Mouse (Mus musculus): Measurements from ENCODE around the gene Smc6. TPM values are rescaled to one million over a fixed set of nuclear protein-coding genes. Genes with fewer than 3 reads are reported as not detected.

Smc6 gene
- total RNA-seq (2021), result 10 to 100 TPM; 23.9 to 30.1 TPM

DNA sequence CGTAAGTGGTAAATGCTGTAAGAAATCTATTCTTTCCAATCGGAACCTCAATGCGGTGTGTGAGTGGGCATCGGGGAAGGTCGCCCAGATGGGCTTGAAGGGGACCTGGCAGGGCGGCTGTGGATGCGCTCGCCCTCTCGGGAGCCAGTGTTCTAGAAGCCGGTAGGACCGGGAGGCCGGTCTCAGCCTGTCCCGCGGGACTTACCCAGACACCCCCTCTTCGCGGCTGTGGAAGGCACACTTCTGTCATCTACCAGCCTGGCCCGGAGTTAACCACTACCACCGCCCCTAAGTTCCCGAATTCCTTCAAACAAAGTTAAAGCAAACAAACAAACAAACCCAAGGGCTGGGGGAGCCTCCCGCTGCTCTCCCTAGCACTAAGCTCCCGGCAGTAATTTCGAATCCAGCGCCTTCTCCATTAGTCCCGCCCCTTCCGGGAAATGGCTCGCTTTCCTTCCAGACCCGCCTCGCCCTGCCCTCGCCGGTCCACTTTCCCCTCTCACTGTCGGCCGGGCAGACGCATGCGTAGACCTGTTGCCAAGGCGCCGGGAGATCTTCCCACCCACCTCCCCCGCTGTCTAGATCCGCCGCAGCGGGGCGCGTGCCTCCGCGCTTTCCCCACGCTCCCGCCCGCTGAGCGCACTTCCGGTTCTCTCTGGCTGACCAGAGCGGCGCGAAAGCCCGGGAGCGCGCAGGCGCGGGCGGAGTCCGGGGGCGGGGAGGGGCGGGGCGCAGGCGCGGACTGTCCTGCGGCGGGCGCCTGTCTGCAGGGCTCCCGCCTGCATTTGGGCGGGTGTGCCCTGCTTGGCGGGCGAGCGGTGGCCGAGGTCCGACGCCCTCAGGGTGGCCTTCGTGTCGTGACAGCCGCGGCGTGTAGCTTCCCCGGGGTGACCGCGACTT is at the start of gene Smc6, which contains the start of gene Gen1:
Gene Smc6, plus strand, starts transcription at position 505 of the 900 bp plus-strand sequence.
Gene Gen1, minus strand, starts transcription at position 420 of the 900 bp plus-strand sequence.
- peak; percentile 79 to 89 for DNase-seq (ENCODE audit: extremely low spot score in 1 of 2, low spot score in 1 of 2)

DNA sequence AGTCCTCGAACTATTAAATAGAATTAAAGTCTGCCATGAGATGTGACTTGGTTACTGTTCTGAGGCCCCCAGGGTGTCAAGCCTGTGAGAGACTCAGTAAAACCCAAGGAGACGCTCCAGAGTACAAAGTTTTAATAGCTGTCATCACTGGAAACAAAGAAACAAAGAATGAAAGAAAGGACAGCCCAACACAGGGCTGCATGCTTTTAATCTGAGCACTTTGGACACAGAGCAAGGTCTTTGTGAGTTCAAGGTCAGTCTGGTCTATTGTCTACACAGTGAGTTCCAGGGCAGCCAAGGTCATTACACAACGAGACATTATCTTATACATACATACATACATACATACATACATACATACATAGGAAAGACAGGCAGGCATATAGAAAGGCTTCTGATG is 49.2 kb upstream of the Smc6 start:
- DNase-seq (ENCODE audit: extremely low spot score in 1 of 2, low spot score in 1 of 2), result no peak

GRCm38 (mm10) chr12:11217726-11218250 is 47.9 kb upstream of the Smc6 start:
- DNase-seq (ENCODE audit: extremely low spot score in 1 of 2, low spot score in 1 of 2), result no peak

DNA sequence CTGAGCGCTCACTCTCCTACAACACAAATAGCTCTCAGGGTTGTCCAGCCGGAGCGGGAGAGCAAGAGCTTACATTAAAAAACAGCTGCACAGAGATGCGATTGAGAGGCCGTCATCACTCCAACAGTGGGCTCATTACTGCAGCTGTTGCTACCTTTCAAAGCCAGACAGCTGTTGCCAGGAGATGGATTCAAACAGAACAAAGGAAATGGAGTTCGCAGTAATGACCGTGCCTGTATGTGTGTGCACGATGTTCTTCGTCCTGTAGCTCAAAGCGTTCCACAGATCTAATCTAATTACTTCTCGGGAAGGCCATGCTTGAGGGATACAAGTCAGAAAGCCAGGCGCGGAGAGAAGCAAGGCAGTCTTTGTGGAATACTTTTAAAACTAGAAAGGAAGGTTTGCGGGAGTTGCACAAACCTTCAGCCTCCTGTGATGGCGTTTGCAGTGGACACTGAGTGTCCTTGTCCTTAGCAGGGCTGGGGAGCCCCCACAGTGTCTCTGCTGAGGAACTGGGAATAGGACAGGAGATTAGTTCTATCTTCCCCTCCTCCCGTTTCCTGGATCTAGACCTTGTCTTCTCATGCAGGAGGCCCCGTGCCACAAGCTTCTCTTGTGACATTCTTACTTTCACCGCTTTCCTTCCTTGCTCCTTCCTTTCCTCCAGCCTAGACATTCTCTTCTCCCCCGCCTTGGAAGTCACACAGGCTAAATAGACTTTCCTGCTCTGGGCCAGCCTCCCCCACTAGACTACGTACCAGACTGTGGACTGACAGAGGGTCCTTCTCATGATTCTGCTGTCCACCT is 44.0 kb upstream of the Smc6 start:
- no peak for DNase-seq (ENCODE audit: extremely low spot score in 1 of 2, low spot score in 1 of 2)

DNA sequence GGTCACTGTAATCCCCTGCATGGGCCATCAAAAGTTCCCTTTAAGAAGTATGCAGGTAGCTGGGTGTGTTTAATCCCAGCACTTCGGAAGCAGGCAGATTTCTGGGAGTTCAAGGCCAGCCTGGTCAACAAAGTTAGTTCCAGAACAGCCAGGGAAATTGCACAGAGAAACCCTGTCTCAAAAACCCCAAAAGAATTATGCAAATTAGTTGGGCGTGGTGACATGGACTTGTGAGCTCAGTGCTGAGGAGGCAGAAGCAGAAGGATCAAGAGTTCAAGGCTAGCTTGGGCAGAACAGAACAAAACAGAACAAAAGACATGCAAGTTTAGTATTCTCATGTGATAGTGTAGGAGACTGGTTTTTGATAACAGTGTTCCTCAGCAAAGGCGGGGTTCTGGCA is 43.1 kb upstream of the Smc6 start:
- DNase-seq (ENCODE audit: extremely low spot score in 1 of 2, low spot score in 1 of 2), result no peak

- DNase-seq (ENCODE audit: extremely low spot score in 1 of 2, low spot score in 1 of 2), result no peak
Measured at GRCm38 (mm10) chr12:11223090-11223489, 42.6 kb upstream of the Smc6 start.

DNA sequence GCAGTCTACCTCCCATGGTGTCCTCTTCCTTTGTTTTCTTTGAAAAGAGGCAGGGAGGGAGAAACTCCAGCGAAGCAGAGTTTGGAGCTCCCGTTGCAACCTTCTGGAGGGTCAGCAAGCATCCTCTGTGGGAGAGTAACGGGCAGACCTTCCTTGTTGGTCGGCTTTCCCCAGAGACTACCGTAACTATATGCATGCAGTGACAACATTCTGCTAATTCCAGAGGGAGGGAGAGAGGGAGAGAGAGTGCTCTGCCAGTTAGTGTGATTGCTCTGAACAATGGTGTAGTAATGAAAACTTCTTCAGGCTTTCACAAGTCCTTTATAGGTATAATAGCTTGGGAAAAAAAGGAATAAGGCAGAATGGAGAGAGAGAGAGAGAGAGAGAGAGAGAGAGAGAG is 41.0 kb upstream of the Smc6 start:
- DNase-seq (ENCODE audit: extremely low spot score in 1 of 2, low spot score in 1 of 2), result no peak

GRCm38 (mm10) chr12:11226123-11226522 is 39.6 kb upstream of the Smc6 start:
- DNase-seq (ENCODE audit: extremely low spot score in 1 of 2, low spot score in 1 of 2), result no peak

DNA sequence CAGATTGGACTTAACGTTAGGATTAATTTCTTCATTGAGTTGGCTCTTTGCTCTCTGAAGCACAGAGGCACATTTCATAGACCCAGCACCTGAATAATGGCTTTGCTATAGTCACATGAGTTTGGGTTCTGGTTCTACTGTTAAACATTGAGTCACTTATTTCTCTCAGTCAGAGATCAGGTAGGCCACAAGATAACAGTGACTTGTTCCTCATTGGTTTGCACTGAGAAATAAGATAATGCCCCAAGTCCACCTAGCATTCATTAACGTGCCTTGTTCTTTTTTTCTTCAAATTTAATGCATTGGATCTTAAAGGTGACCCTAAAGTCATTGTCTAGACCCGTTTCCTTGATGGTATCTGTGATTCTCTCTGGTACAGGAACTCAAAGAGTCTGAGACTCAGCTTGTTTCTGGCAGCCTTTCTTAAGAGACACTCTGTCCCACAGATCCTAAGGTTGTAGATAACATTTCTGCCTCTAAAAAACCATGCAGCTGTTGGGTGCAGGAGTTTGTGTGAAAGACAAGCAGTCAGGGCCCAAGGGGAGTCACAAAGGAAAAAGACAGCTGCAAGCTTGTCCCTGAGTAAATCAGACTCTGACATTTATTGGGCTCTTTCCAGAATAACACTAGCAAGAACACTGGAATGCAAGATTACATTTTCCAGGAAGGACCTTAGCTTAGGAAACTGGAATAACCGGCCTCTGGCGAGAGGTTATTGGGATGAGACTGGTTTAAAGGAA is 39.0 kb upstream of the Smc6 start:
- DNase-seq (ENCODE audit: extremely low spot score in 1 of 2, low spot score in 1 of 2), result no peak

DNA sequence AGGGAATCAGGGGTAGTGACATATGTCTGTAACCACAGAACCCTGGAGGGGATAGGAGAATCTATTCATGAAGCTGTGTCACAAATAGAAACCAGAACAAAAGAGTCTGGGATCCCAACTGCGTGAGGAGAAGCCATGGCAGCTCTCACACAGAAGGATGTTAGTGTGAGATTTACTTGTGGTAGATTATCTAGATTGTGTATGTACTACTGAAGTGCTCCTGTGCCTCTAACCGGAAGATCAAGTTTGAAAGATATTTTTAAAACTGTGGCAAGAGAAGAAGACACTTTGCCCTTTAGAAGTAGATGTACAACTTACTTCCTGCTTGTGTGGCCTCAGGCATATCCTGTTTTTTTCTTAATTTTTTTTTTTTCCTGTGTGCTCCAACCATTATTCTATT is 35.4 kb upstream of the Smc6 start:
- DNase-seq (ENCODE audit: extremely low spot score in 1 of 2, low spot score in 1 of 2), result no peak

- DNase-seq (ENCODE audit: extremely low spot score in 1 of 2, low spot score in 1 of 2), result no peak
Measured at GRCm38 (mm10) chr12:11235996-11236395, 29.7 kb upstream of the Smc6 start.

DNA sequence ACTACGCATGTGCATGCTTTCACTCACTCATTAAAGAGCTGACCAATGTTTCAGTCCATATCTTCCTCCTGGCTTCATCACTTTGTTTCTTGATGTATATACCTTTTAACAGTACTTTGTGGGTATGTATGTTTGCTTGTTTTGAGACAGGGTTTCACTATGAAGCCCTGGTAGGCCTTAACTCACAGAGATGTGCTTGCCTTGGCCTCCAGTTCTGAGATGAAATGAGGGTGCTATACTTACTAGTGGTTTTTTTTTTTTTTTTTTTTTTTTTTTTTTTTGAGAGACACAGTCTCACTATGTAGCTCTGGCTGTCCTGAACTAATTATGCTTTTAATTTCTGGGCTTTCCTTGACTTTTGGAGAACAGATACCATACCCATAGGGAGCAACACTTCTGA is 18.2 kb upstream of the Smc6 start:
- no peak for DNase-seq (ENCODE audit: extremely low spot score in 1 of 2, low spot score in 1 of 2)

DNA sequence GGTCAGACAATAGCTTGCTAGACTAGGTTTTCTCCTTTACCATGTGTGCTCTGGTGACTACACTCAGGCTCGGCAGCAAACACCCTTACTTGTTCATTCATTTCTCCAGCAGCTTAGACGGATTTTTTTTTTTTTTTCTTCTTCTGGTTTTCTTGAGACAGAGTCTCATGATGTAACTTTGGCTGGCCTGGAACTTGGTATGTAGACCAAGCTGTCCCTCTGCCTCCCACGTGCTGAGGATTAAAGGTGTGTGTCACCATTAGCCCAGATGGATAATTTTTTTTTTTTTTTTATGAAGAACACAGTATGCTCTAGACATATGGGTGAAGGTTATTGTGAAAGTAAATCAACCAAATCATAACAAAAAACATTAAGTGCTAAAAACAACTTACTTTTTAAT is 15.4 kb upstream of the Smc6 start:
- DNase-seq (ENCODE audit: extremely low spot score in 1 of 2, low spot score in 1 of 2), result no peak

DNA sequence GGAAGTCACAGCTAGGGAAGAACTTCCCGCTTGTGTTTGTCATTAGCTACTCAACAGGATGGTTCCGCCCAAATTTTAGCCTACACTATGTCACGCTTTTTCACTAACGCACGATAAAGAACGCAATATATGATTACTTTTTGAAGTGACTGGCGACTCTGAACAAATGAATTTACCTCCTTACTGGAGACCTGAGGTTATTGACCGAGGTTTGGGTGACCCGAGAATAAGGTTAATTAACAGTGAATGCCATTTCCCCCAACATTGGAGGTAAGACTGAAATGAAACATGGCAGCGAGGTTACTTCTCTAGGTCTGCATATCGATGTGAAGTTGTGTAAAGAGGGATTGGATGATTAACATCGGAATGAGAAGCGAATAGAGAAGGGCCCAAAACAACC is 791 bp upstream of the Smc6 start:
- DNase-seq (ENCODE audit: extremely low spot score in 1 of 2, low spot score in 1 of 2), result no peak

GRCm38 (mm10) chr12:11266282-11266985 is 748 bp downstream of the Smc6 start:
- peak in 1 of 2 experiments; percentile 13 for DNase-seq (ENCODE audit: extremely low spot score in 1 of 2, low spot score in 1 of 2)

- no peak for DNase-seq (ENCODE audit: extremely low spot score in 1 of 2, low spot score in 1 of 2)
Measured at GRCm38 (mm10) chr12:11267030-11267429, 1.3 kb downstream of the Smc6 start.

DNA sequence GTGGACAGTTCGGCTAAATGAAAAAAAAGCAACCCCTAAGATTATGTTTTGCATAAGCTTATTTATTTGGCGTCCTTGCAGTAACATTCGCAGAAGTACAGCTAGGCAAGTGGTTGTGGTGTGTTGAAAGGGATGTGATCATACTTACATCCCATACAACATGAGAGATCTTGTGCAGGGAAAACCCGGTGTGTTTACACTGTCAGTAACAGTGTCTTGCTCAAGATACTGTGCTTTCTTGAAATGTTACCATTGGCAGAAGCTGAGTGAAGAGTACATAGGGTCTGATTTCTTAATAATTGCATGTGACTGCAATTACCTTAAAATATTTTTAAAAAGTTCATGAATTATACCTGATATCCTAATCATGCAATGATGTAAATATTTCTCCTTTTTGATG is 6.9 kb downstream of the Smc6 start:
- DNase-seq (ENCODE audit: extremely low spot score in 1 of 2, low spot score in 1 of 2), result no peak

- DNase-seq (ENCODE audit: extremely low spot score in 1 of 2, low spot score in 1 of 2), result no peak
Measured at GRCm38 (mm10) chr12:11273185-11273584, 7.5 kb downstream of the Smc6 start.

DNA sequence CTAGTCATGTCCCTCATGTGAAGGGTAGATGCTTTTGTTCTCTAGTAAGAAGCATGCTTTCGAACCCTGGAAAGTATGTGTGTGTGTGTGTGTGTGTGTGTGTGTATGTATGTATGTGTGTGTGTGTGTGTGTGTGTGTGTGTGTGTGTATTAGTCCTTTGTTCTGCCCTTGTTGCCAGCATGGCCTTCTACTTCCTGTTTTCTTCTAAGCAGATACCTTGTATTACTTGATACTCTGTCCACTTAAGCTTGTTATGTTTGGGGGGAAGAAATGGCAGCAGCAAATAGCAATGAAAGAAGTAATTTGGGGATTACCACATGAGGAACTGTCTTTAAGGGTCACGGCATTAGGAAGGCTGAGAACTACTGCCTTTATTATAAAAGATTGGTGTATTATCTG is 10.9 kb downstream of the Smc6 start:
- DNase-seq (ENCODE audit: extremely low spot score in 1 of 2, low spot score in 1 of 2), result no peak

DNA sequence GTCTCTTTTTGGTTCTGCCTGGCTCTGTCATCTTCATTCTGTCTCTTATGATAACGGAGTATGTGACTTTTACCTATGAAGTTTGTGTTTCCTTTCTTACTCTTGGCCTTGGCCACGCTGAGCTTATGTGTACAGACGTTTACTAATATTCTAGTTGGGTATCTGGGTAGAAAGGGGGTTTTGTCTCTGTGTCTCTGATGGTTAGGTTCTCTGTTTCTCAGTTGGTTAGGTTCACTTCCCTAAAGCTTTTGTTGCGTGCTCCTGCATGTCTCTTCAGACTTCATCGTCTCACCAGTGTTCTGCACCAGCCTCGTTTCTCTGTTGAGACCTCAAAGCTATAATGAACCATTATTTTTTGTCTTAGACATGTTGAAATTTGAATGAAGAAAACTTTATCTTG is 11.5 kb downstream of the Smc6 start:
- DNase-seq (ENCODE audit: extremely low spot score in 1 of 2, low spot score in 1 of 2), result no peak
